Mouse (Mus musculus): ENCODE data around the gene Zfp853. TPM values are rescaled to one million over a fixed set of nuclear protein-coding genes. Genes with fewer than 3 reads are reported as not detected.

Gene Zfp853
- total and polyA plus RNA-seq, 3 experiments: 0.08 to 0.14 TPM; not detected in 1

DNA sequence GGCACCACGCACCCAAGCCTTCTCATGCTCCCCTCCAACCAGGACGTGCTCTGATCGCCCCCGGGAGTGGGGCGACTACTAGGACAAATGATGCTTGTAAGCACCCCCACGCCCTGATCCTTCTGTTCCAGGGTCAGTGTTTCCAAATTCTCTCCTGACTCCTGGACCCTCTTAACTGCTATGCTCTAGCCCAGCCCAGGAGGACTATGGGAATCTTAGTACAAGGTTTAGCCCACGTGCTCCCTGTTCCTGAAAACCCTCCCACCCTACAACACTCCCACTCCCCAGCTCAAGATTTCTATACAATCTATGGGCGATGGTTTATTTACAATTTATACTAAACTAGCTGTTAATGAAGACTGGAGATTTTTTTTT is 22.1 kb upstream of the Zfp853 start:
- no peak for DNase-seq (ENCODE audit: low read depth, low spot score)
- Histone ChIP-seq H3K27ac (ENCODE audit: control insufficient read depth, low read depth, low read length) (peak overlapping the region; percentile 17; the same call in 1 of the 2 replicates), H3K79me2 (ENCODE audit: control insufficient read depth, insufficient read depth, low read length, poor library complexity) (peaks cover 41% of the 10 kb centered on the region), H3K4me1 (ENCODE audit: control insufficient read depth in 1 of 2, insufficient read depth in 2 of 2, low read length in 2 of 2) (peaks cover 0 to 10% of the 10 kb centered on the region in 2 experiments; a peak in 1 of 4 replicates), H3K27me3 (ENCODE audit: control insufficient read depth in 1 of 2, insufficient read depth in 2 of 2, low read length in 2 of 2) (no peaks in the 10 kb centered on the region), H3K9ac (ENCODE audit: control insufficient read depth, low read depth, low read length, poor library complexity, severe bottlenecking) (peak overlapping the region; percentile 48), H3K4me3 (ENCODE audit: control insufficient read depth in 1 of 2, insufficient read depth in 1 of 2, low read depth in 2 of 2, low read length in 2 of 2) (no peak overlapping the region), H3K9me3 (replicated peaks; ENCODE audit: insufficient read depth, low read length) (no peaks in the 10 kb centered on the region), H3K36me3 (ENCODE audit: control insufficient read depth in 1 of 2, insufficient read depth in 2 of 2, low read length in 2 of 2) (peaks cover 12 to 18% of the 10 kb centered on the region in 2 experiments)
- TF ChIP-seq NELFE (IDR thresholded peaks at IDR 0.05; ENCODE audit: low read depth, low read length): no peak
- TF ChIP-seq NRF1 (IDR thresholded peaks at IDR 0.05; ENCODE audit: insufficient read depth, low read depth, low read length, poor library complexity, severe bottlenecking): no peak
- no peak; a peak in 1 of 4 replicates for TF ChIP-seq POLR2A (IDR thresholded peaks at IDR 0.05; ENCODE audit: control insufficient read depth in 1 of 2, insufficient read depth in 1 of 2, low read depth in 1 of 2, low read length in 2 of 2, poor library complexity in 1 of 2)
- no peak for TF ChIP-seq ETS1 (IDR thresholded peaks at IDR 0.05; ENCODE audit: low read depth, low read length)
- TF ChIP-seq GATA1 (IDR thresholded peaks at IDR 0.05; ENCODE audit: low read depth, low read length): no peak
- TF ChIP-seq USF2 (IDR thresholded peaks at IDR 0.05; ENCODE audit: borderline replicate concordance in 1 of 2, insufficient read depth in 1 of 2, low read depth in 1 of 2, low read length in 2 of 2): no peak
- no peak for TF ChIP-seq CTCF (IDR thresholded peaks at IDR 0.05 in 2 of 3, conservative IDR thresholded peaks at IDR 0.05 in 1 of 3; ENCODE audit: control insufficient read depth in 1 of 3, insufficient read depth in 1 of 3, low read depth in 2 of 3, low read length in 3 of 3, poor library complexity in 1 of 3, severe bottlenecking in 1 of 3)
- no peak for TF ChIP-seq USF1 (IDR thresholded peaks at IDR 0.05; ENCODE audit: low read depth, low read length)
- TF ChIP-seq POLR2AphosphoS5 (IDR thresholded peaks at IDR 0.05; ENCODE audit: borderline replicate concordance, low read depth, low read length): no peak
- TF ChIP-seq ZC3H11A (IDR thresholded peaks at IDR 0.05; ENCODE audit: low read depth, low read length): no peak
- no peak for TF ChIP-seq CHD2 (IDR thresholded peaks at IDR 0.05; ENCODE audit: low read length)
- TF ChIP-seq SIN3A (IDR thresholded peaks at IDR 0.05; ENCODE audit: low read length): no peak
- TF ChIP-seq GABPA (IDR thresholded peaks at IDR 0.05; ENCODE audit: low read depth, low read length): no peak

DNA sequence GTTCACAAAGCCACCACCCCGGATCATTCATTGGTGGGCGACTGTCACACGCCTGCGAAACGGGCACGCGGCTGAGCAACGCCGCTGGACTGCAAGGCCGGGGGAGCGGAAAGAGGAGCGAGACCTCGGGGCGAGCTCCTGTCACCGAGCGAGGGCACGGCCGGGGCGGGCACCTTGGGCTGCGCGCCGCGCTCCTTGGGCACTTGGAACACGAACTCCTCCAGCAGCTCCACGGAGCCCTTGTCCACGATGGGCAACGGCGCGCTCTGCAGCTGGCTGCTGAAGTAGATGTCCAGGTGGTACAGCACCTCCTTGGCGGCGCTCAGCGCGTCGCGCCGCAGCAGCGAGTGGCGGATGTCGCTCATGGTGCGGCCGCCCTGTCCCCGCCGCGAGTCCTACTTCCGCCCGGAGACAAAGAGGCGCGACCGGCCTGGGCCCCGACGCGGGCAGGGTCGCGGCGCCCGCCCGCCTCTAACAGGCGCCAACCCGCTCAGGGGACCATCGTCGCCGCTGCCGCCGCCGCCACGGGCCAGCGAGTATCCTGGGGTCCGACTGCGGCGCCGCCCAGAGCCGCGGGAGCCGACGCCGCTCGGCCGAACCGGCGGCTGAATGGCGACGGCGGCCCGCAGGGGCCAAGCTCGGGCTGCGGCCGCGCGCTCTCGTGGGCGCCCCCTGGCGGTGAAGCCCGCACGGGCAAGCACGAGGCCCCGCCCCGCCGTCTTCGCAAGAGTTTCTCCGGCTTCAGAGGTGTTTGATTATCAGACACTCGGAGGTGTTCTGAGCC is 21.5 kb upstream of the Zfp853 start, which contains the start of gene E130309D02Rik:
Gene E130309D02Rik (minus strand): TSS at position 631 of the 784 bp plus-strand sequence.
- DNase-seq (ENCODE audit: low read depth, low spot score): peak; percentile 89
- H3K36me3 ChIP-seq (ENCODE audit: control insufficient read depth in 1 of 2, insufficient read depth in 2 of 2, low read length in 2 of 2): peaks cover 12 to 18% of the 10 kb centered on the region in 2 experiments
- H3K79me2 ChIP-seq (ENCODE audit: control insufficient read depth, insufficient read depth, low read length, poor library complexity): peaks cover 47% of the 10 kb centered on the region
- H3K9me3 ChIP-seq (replicated peaks; ENCODE audit: insufficient read depth, low read length): no peaks in the 10 kb centered on the region
- H3K4me3 ChIP-seq (ENCODE audit: control insufficient read depth in 1 of 2, insufficient read depth in 1 of 2, low read depth in 2 of 2, low read length in 2 of 2): peak within 1 kb of the TSS; percentile 76 to 91
- no peaks in the 10 kb centered on the region for H3K27me3 ChIP-seq (ENCODE audit: control insufficient read depth in 1 of 2, insufficient read depth in 2 of 2, low read length in 2 of 2)
- peak within 1 kb of the TSS; percentile 98 for H3K9ac ChIP-seq (ENCODE audit: control insufficient read depth, low read depth, low read length, poor library complexity, severe bottlenecking)
- H3K27ac ChIP-seq (ENCODE audit: control insufficient read depth, low read depth, low read length): peak within 1 kb of the TSS; percentile 89
- peaks cover 0 to 10% of the 10 kb centered on the region in 2 experiments; a peak in 1 of 4 replicates for H3K4me1 ChIP-seq (ENCODE audit: control insufficient read depth in 1 of 2, insufficient read depth in 2 of 2, low read length in 2 of 2)
- TF ChIP-seq MAZ (IDR thresholded peaks at IDR 0.05; ENCODE audit: low read depth, low read length) (0 out of 2 replicates have a peak, but pooled peaks have one; percentile 33), MAX (IDR thresholded peaks at IDR 0.05; ENCODE audit: low read length) (peak; percentile 76), SMC3 (IDR thresholded peaks at IDR 0.05; ENCODE audit: low read depth, low read length) (peak; percentile 52), POLR2AphosphoS2 (IDR thresholded peaks at IDR 0.05; ENCODE audit: low read length) (no peak), NRF1 (IDR thresholded peaks at IDR 0.05; ENCODE audit: insufficient read depth, low read depth, low read length, poor library complexity, severe bottlenecking) (0 out of 2 replicates have a peak, but pooled peaks have one; percentile 8), HCFC1 (IDR thresholded peaks at IDR 0.05; ENCODE audit: low read depth, low read length) (peak; percentile 76), ZKSCAN1 (IDR thresholded peaks at IDR 0.05; ENCODE audit: low read depth, low read length) (no peak), MEF2A (IDR thresholded peaks at IDR 0.05; ENCODE audit: extremely low read depth, insufficient replicate concordance, low read depth, low read length, poor library complexity, severe bottlenecking) (no peak), POLR2A (IDR thresholded peaks at IDR 0.05; ENCODE audit: control insufficient read depth in 1 of 2, insufficient read depth in 1 of 2, low read depth in 1 of 2, low read length in 2 of 2, poor library complexity in 1 of 2) (peak; percentile 80 to 93; a peak in 3 of 4 replicates), TCF12 (IDR thresholded peaks at IDR 0.05; ENCODE audit: low read depth, low read length) (no peak), ZNF384 (IDR thresholded peaks at IDR 0.05; ENCODE audit: low read depth, low read length) (no peak), EP300 (IDR thresholded peaks at IDR 0.05; ENCODE audit: low read depth in 1 of 2, low read length in 2 of 2) (peak in 1 of 2 experiments; percentile 34; a peak in 2 of 4 replicates), NELFE (IDR thresholded peaks at IDR 0.05; ENCODE audit: low read depth, low read length) (peak; percentile 84), UBTF (IDR thresholded peaks at IDR 0.05; ENCODE audit: borderline replicate concordance, insufficient read depth, low read depth, low read length) (0 out of 2 replicates have a peak, but pooled peaks have one; percentile 62), MYC (IDR thresholded peaks at IDR 0.05; ENCODE audit: low read depth, low read length) (no peak), ZMIZ1 (IDR thresholded peaks at IDR 0.05; ENCODE audit: low read depth, low read length) (peak; percentile 70; the same call in 1 of the 2 replicates), SIN3A (IDR thresholded peaks at IDR 0.05; ENCODE audit: low read length) (peak; percentile 31; the same call in 1 of the 2 replicates), MXI1 (IDR thresholded peaks at IDR 0.05; ENCODE audit: low read depth, low read length) (peak; percentile 79), ELF1 (IDR thresholded peaks at IDR 0.05; ENCODE audit: low read depth, low read length) (peak; percentile 33; the same call in 1 of the 2 replicates)

Data from MEL (cell line).